Mouse (Mus musculus) kidney, postnatal 4 days (tissue): ENCODE data around the gene Gm11444.

Experiments
- DNase-seq, 2 experiments: peaks; one replicate each; pipeline ENCODE4 v3.0.0; 2021; ENCODE audit warnings: mixed read lengths in 2 of 2

Gene Gm11444

GRCm38 (mm10) chr11:85850233-85850632, at the start of gene Gm11444:
Gene Gm11444 (minus strand): TSS chr11:85850333.
- DNase-seq: no peak

DNA sequence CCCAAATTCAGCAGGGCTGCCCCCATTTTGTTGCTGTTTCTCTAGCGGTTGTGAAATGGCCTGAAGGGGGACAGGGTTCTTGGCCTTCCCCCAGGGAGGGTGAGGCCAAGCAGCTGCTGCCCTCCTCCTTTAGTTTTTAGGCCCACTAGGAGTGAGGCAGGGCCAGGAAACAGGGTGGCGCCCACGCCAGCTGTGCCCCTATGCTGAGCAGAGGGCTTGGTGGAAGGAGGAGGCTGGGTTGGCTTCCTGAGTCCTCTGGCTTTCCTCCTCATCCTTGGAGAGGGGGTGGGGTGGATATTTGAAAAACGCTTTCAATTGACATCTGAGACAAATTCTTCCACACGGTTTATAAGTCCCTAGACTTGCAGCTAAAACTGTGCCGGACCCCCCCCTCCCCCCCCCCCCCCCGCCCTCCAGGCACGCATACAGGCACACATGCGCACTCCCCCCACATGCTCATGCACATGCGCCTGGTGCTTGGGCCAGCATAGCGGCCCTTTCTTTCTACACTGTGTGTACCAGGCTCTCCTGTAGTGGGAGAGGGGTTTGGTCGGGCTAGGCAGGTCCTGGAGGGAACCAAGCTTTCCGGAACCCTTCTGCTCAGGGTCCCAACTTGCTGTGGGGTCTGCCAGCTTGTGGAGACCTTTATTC, 46.3 kb upstream of the Gm11444 start:
- DNase-seq: no peak

DNA sequence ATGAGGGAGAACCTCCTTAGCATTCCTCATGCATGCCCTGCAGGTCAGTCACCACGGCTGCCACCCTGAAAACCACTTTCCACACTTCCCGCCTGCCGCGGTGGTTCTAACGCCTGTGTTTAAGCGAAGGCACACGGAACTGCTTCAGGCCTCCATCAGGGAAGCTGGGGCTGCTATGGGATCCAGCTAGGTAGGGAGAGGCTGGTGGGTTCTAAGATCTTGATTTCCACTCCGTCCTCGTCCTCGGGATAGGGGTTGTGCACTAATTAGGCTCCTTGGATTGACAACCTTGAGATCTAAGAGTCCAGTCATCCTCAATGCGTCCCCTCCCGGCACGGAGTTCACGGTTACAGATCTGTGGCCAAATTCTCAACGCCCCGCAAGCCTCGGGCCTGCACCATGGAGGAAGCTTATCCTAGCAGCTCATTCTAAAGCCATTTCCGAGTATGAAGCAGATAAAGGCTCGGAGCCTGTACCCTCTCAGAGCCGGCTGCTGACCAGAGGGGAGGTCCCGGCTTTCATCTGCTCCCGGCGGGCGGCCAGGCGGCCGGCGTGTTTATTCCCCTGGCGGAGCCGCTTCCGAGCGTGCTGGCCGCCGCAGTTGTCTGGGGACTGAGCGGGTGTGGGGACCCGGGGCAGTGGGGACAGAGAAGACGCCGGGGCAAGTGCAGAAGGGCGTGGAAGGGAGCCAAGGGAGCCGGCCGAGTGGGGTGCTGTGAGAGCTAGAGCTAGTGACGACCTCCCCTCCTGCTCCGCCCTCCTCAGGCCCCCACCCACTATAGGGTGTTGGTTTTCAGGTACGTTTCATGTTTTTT, 44.8 kb upstream of the Gm11444 start:
- peak; percentile 50 to 62 for DNase-seq

- no peak for DNase-seq
Measured at GRCm38 (mm10) chr11:85894136-85894530, 44.0 kb upstream of the Gm11444 start.

DNA sequence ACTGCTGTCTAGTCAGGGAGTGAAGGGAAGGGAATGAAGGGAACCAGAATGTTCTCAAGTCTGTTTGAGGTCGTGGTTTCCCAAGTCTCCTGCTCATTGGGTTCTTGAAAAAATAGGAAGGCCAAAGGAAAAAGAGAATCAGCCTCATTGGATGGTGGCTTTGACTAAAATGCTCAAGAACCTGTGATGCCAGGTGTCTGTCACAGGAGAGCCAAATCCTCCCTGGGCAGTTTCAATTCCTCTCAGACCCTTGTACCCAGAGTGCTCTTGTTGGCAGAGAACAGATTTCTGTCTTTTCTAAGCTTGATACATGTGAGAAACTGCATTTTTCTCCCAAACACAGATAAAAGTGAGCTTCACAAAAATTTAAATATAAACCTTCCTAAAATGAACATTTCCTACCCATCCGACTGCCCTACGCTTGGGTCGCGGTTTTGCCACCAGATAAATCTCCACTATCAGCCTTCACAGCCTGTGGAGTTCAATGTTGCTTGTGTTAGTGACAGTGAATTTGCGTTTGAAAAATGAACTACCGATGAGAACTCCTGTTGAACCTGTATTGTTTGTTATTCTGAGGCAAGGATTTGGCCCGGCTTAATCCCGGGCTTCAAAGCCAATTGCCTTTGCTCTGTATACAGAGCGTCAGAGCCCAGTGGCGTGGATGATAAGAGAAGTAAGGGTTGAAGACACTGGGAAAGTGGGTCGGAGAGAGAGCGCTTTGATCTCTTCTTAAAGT, 43.4 kb upstream of the Gm11444 start:
- DNase-seq: no peak

DNA sequence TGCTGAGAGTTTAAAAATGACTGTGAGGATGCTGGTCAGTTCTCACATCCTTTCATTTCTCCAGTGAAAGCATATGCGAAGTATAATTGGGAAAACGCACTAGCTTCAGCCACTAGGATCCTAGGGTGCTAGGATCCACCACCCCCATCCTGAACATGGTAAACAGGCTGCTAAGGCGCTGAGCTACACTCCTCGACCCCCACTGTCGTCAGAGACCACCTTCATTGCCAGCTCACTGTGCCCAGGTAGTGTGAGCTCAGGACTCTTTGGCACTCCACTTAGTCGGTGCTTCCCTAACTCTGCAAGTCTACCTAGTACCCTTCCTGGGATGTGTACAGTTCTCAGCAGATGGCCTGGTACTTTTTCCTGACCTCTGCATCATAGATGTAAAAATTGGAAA, 42.6 kb upstream of the Gm11444 start:
- no peak for DNase-seq

DNA sequence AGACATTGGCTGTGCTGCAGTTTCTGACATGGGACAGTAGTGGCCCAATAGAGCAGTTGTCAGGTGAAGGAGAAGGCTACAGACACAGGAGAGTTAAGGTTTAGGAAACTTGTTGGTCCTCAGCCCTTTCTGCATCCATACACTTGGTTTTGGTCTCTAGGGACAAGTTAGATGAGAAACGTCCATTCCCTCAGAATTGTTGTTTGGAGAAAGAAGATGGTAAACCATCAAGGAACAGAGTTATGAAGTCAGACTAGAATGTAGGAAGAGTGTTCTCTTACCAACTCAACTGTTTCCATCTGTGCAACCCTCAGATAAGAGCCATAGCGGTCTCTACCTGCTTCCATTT, 41.5 kb upstream of the Gm11444 start:
- DNase-seq: no peak

DNA sequence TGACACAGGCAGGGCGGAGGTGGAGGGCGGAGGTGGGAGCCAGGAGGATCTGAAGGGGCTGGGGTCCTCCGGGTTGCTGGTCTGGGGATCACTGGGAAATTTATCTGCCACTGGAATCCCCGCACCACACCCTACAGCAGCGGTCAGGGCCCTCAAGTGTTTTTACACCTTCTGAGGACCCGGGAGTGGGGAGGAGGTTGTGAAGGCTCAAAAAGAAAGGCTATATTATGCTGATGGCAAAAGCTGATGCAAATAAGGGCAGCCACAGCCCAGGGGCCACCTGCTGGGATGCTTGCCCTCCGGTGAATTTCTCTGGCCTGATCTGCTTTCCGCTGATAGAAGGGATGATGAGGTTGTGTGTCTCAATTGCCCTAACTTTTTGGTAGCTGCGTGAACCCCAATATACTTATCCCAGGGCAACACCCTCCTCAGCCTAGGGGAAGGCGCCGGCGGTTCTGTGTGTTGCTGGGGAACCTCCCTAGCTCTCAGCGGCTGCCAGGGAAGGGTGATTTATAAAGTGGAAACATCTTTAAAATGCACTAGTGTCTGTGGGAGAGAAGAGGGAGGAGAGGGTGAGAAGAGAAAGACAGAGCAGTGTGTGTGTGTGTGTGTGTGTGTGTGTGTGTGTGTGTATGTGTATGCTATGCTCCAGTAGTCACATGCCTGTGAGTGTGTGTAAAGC, 41.0 kb upstream of the Gm11444 start:
- no peak for DNase-seq

GRCm38 (mm10) chr11:85890563-85890845, 40.4 kb upstream of the Gm11444 start:
- peak in 1 of 2 experiments; percentile 30 for DNase-seq

- DNase-seq: peak in 1 of 2 experiments; percentile 27
Measured at GRCm38 (mm10) chr11:85889730-85890562, 39.8 kb upstream of the Gm11444 start.

- no peak for DNase-seq
Measured at GRCm38 (mm10) chr11:85889056-85889729, 39.1 kb upstream of the Gm11444 start.

DNA sequence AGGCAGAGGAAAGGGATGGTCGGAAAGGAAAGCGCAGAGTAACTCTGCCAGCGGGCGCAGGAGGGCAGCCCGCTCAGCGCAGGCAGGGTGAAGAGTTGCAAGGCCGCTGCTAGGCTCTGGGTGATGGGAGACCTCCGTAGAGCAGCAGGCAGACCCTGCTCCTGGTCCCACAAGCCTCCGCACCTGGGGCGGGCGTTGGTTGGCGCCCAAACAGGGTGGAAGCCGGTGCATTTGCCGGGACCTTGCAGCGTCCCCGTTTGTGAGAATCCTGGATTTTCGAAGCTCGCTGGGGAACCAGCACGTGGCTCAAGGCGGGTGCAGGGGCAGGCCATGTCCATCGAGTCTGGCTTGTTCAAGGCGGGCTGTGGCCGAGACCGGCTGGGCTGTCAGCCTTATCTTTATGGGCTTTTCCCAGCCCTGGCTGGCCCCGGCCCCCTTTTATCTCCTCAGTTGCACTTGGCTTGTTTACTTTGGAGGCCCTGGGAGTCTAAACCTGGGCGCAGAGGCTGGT, 38.4 kb upstream of the Gm11444 start:
- peak; percentile 33 to 48 for DNase-seq

GRCm38 (mm10) chr11:85887801-85888450, 37.8 kb upstream of the Gm11444 start:
- DNase-seq: no peak

GRCm38 (mm10) chr11:85887273-85887672, 37.1 kb upstream of the Gm11444 start:
- no peak for DNase-seq

DNA sequence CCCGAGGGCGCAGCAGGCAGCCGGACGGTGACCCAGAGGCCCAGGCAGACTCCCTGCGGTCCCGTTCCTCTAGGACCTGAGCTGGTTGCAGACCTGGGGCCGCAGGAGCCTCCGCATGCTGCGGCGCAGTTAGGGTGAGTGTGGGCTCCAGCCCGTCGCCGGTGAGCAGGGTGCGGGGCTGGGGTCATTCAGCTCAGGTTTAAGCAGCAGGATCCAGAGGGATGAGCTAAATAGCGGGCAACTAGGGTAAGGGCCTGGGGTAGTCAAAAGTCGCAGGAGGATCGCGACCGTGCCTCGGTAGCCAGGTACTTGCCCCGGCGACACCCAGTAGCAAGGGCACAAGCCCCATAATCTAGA, 36.3 kb upstream of the Gm11444 start:
- DNase-seq: peak in 1 of 2 experiments; percentile 16

DNA sequence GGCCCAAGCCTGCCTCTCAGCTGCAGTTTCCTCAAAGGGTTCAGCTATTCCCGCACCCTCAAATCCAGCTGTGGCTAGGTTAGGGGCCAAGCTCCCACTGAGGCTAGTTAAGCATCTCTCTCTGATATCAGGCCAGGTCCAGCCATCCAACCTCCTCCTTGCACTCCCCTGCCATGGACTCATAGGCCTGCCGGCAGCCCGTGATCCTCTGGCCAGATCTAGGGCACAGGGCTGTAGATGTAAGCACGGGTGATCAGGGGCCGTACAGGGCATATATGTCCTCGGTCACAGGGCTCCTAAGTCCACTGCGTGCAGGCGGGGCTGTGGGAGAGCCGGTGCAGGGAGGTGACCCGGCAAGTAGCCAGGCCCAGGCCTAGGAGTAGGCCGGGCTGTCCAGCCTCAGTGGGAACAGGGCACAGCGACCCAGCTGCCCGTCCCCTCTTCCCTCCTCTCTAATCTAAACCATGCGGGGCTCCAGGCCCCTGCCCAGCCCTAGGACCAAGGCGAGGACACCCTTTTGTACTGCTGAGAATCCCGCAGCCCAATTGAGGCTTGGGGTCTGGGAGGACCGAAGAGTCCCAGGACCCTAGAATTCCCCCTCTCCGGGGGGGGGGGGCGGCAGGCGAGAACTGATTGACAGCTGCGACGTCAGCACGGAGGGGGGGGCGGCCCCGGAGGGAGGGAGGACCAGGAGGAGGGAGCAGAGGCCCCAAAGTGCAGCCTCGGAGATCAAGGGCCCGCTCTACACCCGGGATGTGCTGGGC, 35.7 kb upstream of the Gm11444 start, which contains the start of gene Tbx4:
TSS of gene Tbx4 (plus strand) at position 758 of the 764 bp plus-strand sequence.
- peak in 1 of 2 experiments; percentile 21 for DNase-seq

DNA sequence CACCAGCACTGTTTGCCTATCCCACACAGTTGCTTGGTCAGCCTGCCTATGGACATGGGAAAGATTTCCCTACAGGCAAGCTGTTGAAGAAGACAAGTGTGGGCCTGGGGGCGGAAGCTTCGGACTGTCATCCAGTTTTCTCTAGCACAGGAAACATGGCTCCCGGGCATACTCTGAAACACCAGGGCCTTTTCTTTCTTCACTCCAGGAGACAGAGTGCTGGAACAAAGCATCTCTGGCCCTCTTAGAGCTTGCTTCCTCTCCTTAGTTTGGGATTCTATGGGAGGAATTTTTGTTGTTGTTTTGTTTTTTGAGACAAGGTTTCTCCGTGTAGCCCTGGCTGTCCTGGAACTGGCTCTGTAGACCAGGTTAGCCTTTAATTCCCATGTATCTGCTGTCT, 34.4 kb upstream of the Gm11444 start:
- DNase-seq: no peak

GRCm38 (mm10) chr11:85876059-85876788, 26.1 kb upstream of the Gm11444 start:
- DNase-seq: peak in 1 of 2 experiments; percentile 24

DNA sequence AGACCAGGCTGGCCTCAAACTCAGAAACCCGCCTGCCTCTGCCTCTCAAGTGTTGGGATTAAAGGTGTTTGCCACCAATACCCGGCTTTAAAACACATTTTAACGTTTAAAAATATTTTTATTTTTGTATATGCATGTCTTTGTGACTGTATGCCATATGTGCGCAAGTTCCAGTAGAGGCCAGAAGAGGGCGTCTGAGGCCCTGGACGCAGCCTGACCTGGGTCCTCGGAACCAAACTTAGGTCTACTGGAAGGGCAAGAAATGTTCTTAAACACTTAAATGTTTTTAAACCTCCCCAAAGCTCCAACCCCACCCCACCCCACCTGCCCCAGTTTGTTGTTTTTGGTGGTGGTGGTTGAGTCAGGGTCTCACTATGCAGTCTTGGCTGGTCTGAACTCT, 14.2 kb upstream of the Gm11444 start:
- DNase-seq: peak; percentile 51
